Mouse (Mus musculus) spleen, postnatal 14 days (tissue): ENCODE results near the gene Flad1.

Experiments used
- DNase-seq, 2 experiments: peaks; one replicate each; pipeline ENCODE4 v3.0.0; 2021 to 2022; ENCODE audit warnings: low spot score in 2 of 2

Flad1 gene

DNA sequence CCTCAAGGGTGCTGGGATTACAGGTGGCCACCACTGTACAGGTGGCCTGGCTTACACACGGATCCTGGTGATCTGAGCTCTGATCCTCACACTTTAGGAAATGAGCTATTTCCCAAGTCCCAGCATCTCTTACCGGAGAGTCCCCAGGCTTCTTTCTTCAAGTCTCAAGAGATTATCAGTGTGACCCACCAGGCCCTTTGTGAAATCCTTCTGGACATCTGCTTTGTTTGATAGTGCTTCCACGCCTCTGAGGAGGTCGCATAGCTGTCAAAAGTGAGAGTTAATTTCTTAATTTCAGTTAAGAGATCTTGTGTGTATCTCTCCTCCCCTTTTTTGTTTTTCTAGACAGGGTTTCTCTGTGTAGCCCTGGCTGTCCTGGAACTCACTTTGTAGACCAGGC lies 14.2 kb upstream of the Flad1 start:
- DNase-seq: no peak

- DNase-seq: no peak
Measured at GRCm38 (mm10) chr3:89425141-89425525, 13.5 kb upstream of the Flad1 start.

DNA sequence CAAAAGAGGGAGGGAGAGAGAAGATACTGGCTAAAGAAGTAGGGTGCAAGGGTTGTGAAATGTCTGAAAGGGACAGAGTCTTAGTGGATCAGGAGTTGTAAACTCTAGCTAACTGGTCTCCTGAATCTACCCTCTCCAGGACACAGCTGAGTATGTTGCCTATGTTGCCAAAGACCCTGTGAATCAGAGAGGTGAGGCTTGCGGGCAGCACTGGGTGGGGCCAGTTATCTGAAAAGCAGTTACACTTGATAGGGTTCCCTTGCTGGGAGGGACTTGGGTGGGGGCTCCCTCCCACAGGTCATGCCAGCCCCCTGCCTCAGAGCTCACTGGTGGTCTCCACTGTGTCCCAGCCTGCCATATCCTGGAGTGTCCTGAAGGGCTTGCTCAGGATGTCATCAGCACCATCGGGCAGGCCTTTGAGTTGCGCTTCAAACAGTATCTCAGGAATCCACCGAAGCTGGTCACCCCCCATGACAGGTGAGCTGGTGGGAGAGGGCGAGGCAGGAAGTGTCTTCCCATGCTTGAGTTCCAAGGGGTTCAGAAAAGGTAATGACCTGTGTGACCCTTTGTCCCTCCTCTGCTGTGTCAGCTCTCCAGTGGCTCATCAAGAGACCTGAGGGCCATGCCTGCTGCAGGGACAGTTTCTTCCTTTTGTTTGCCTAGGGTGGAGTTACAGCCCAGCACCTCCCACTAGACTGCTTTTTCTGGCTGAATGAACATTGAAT lies 12.9 kb upstream of the Flad1 start:
- no peak for DNase-seq

DNA sequence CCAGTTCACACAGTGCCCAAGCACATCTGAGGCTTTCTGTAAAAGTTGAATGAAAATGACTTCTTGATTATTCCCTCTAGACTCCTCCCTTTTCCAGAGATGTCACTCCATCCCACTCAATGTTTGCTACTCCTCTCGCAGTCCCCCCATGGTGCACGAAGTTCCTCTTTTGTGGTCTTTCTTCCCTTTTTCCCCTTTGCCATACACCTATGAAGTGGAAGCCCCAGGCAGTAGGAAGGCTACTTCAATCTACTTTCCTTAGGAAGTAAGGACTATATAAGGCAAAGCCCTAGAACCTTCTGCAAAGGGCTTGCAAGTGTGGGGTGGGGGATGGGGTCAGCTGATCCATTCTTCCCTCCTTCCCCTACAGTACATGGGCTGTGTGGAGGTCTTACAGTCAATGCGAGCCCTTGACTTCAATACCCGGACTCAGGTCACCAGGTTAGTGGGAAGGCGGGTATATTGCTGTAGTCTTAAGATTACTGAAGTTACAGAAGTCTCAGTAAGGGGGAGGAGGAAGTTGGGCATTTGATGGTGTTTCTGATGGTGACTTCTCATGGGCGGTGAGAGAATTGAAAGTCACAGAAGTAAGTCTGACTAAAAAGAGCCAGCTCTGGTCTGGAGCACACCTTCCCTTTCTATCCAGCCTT lies 11.0 kb upstream of the Flad1 start:
- no peak for DNase-seq

DNA sequence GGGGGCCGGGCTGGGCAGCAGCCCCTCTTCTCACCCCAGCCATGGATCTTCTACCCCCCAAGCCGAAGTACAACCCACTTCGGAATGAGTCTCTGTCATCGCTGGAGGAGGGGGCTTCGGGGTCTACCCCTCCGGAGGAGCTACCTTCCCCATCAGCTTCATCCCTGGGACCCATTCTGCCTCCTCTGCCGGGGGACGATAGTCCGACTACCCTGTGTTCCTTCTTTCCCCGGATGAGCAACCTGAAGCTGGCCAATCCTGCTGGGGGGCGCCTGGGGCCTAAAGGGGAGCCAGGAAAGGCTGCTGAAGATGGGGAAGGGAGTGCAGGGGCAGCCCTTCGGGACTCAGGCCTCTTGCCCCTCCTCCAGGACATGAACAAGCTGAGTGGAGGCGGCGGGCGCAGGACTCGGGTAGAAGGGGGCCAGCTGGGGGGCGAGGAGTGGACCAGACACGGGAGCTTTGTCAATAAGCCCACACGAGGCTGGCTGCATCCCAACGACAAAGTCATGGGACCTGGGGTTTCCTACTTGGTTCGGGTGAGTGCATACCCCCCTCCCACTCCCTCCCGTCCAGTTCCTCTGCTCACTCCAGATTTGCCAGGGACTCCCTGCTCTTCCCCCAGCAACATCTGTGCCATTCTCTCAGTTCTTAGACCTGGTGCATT lies 10.3 kb upstream of the Flad1 start:
- DNase-seq: no peak

GRCm38 (mm10) chr3:89421002-89421774 lies 9.5 kb upstream of the Flad1 start:
- DNase-seq: peak; percentile 47 to 51

GRCm38 (mm10) chr3:89420421-89420820 lies 8.8 kb upstream of the Flad1 start:
- no peak for DNase-seq

DNA sequence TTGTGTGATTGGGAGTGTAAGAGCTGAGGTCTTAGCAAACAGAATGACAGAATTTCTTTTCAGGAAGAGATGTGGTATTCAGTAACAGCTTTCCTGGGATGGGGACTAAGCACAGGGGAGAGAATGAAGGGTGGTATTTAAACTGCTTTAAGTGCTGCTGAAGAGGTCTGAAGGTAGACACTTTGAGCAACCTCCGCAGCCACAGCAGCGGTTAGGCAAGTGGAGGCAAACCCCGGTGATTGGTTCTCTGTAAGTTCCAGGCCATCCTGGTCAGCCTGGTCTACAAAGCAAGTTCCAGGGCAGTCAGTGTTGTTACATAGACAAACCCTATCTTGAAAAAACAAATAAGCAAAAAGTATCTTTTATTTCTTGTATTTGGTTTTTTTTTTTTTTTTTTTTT lies 8.3 kb upstream of the Flad1 start:
- DNase-seq: no peak

- no peak for DNase-seq
Measured at GRCm38 (mm10) chr3:89419571-89419970, 7.9 kb upstream of the Flad1 start.

DNA sequence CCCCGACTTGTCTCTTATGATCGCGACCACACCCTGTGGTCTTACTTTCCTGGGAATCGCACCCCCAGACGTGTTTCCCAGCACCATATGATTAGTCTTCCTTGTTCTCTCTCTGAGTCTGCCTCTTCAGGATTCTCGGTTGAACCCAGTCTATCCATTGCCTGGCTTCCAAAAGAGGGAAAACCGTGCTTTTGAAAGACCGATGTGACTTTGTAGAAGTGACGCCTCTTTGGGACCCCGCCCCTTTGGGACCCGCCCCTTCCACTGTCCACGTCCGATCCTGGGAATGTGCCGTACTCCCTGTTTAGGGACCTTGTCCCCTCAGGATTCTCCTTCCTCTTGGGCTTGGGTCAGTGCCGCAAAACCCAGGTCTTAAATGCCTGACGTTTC lies 7.2 kb upstream of the Flad1 start:
- no peak for DNase-seq

- DNase-seq: peak; percentile 83 to 86
Measured at GRCm38 (mm10) chr3:89418170-89418860, 6.6 kb upstream of the Flad1 start, which contains the start of the genes Cks1b and Shc1. Cks1b (minus strand) TSS chr3:89418383. Shc1 (plus strand) TSS chr3:89418443.

DNA sequence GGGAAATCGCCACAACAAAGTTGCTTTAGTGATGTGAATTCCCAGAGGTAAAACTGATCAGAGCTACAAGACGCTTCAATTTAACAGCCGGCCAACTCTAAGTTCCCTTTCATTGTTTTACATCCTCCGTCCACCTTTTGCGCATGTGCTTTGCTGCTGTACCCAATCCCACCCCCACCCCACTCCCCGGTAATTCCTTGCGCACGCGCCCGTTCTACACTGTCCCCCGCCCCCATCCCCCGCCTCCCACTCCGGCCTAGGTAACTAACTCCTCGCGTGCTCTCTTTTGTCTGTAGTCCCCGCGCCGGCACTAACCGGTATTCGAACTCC lies 6.1 kb upstream of the Flad1 start:
- DNase-seq: no peak

GRCm38 (mm10) chr3:89417131-89417530 lies 5.5 kb upstream of the Flad1 start:
- DNase-seq: no peak

GRCm38 (mm10) chr3:89416158-89416557 lies 4.5 kb upstream of the Flad1 start:
- no peak for DNase-seq

DNA sequence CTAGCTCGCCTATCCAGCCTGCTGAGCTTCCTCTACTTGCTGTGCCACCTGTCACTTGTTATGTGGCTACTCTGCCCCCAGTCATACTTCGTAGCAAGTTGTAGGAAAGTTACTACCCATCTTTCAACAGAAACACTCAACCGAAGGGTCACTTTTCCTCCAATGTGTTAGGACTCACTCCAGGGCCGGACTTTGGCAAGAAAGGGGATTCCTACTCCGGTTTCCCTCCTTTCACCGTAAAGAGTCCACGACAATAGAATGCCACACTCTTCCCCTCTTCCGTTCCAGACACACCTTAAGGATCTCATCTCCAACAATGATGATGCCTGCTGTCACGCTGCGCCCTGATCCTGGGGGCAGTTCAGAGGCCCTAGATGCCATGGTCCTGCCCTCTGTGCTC lies 806 bp downstream of the Flad1 start:
- no peak for DNase-seq

DNA sequence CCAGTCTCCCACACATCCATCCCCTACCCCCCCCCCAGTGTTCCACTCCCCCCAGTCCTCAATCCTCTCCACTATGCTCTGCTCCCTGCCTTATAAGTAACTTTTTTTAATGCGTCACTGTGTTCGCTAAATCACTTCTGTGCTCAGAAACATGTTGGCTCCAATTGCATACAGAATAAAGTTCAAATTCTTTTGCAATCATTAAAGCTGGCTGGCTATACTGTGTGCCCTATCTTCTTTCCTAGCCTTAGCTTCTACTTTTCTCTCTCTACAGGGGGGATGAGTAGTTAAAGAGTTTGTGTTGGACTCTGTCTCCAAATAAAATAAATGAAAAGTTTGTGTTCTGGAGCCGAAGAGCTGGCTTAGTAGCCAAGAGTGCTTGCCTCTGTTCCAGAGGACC lies 2.0 kb downstream of the Flad1 start:
- DNase-seq: no peak

GRCm38 (mm10) chr3:89408448-89408847 lies 3.2 kb downstream of the Flad1 start:
- DNase-seq: no peak

DNA sequence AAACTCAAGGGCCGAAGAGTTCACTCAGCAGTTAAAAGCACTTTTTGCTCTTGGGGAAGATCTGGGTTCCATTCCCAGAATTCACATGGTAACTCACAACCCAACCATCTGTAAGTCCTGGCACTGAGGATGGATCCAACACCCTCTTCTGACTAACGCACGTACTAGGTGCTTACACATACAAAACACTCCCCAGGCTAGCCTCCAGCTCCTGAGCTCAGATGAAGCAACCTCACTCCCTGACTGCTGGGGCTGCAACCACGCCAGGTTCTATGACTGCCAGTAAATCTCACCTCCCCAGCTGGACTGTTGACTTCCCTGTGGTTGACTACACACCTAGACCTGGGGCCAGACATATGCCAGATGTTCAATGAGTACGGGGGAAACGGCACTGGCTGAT lies 4.8 kb downstream of the Flad1 start:
- no peak for DNase-seq

GRCm38 (mm10) chr3:89402693-89403092 lies 9.0 kb downstream of the Flad1 start, which contains the start of gene Lenep:
Lenep (minus strand) TSS chr3:89402793.
- DNase-seq: no peak

DNA sequence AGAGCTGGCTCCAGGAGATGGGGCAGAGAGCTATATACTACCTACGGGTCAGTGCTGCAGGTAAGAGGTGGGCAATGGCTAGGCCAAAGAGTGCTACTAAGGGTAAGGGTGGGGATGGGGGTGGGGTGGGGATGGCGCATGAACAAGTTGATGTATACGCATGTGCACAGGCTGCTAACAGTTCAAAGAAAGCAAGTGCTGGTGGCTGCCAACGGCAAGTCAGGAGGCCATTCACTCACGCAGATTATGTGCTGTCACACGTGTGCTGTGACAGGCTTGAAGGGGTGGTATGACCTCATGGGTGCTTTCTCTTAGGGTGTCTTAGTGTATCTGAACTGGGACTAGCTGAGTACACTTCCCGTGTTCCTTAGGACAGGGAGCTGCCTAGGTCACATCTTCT lies 10.3 kb downstream of the Flad1 start:
- DNase-seq: no peak

GRCm38 (mm10) chr3:89396654-89397005 lies 15.0 kb downstream of the Flad1 start:
- DNase-seq: no peak
